Mouse (Mus musculus) liver, postnatal 0 days (tissue): Measurements from ENCODE around the gene Fras1.

Experiments used
- CTCF ChIP-seq: sonication (generic); IDR thresholded peaks from 2 replicates; pipeline ENCODE4 v1.5.1; 2016; ENCODE audit warnings: antibody characterized with exemption, low read depth
- EP300 ChIP-seq: IDR thresholded peaks from 2 replicates; pipeline ENCODE4 v1.6.1; 2016; ENCODE audit warnings: antibody characterized with exemption, low read depth, mild to moderate bottlenecking

DNA sequence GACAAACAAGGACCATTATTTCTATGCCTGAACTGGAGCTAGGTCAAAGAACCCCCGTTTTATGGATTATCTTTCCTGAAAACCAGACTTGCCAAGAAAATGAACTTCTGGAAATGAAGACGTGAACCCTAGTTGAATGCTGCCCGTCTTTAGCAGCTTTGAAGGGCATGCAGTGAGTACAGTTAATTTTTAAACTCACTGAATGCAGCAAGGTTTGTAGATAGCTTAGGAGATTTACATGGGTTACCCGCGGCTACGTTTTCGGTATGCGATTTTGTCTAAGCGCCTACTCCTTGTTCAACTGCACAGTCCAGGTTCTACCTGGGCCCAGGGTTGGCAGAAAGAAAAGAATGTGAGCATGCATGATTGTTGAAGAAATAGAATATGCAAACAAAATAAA, 147.8 kb downstream of the Fras1 start:
- no peak for TF ChIP-seq CTCF
- TF ChIP-seq EP300, result no peak
